Mouse (Mus musculus): ENCODE measurements around the gene 1700022I11Rik.

GRCm38 (mm10) chr4:42948527-42948926 is 20.9 kb upstream of the 1700022I11Rik start:
- TF ChIP-seq CTCF (IDR thresholded peaks at IDR 0.05; ENCODE audit: low read depth) (no peak), EP300 (IDR thresholded peaks at IDR 0.05; ENCODE audit: low read depth) (no peak)

Data from heart, postnatal 0 days (tissue).